8 mouse cellular contexts compared by ENCODE assay signal in genomic region chr13:59771257-59771656, GRCm38 (mm10). TPM values are rescaled to one million over a fixed set of nuclear protein-coding genes. Genes with fewer than 3 reads are reported as not detected.
DNase-seq lines count a peak whose midpoint lies in the region; ATAC-seq and TF ChIP-seq lines count a peak whose summit lies in the region.

No protein-coding gene starts in this region.

- H3K4me2 ChIP-seq in heart, embryonic 13.5 days = peak overlapping the region; percentile 87
- peak overlapping the region; percentile 87; the same call in 1 of the 2 replicates for H3K4me2 ChIP-seq in kidney, postnatal 0 days (ENCODE audit: low read length)
- H3K4me2 ChIP-seq in liver, embryonic 15.5 days = peak overlapping the region; percentile 89
- peak overlapping the region; percentile 64; the same call in 1 of the 2 replicates for H3K4me2 ChIP-seq in neural tube, embryonic 14.5 days (ENCODE audit: low read depth, low read length)

- H3K9me3 ChIP-seq in heart, embryonic 13.5 days = no peaks in the 10 kb centered on the region
- H3K9me3 ChIP-seq in kidney, postnatal 0 days (replicated peaks; ENCODE audit: low read length) = no peaks in the 10 kb centered on the region
- H3K9me3 ChIP-seq in liver, embryonic 15.5 days (replicated peaks) = no peaks in the 10 kb centered on the region
- no peaks in the 10 kb centered on the region for H3K9me3 ChIP-seq in neural tube, embryonic 14.5 days (ENCODE audit: control insufficient read depth, low read length)

- TF ChIP-seq POLR2A in embryonic fibroblast, embryonic 13.5 days (IDR thresholded peaks at IDR 0.05; ENCODE audit: low read depth, low read length) = 0 out of 2 replicates have a peak, but pooled peaks have one; percentile 12

- ATAC-seq in heart, embryonic 13.5 days (ENCODE audit: extremely low read depth, insufficient number of reproducible peaks, low FRiP score, low TSS enrichment) = peak; percentile 7; the same call in 1 of the 2 replicates
- no peak for ATAC-seq in kidney, postnatal 0 days (replicated peaks; ENCODE audit: low FRiP score, low read depth)
- ATAC-seq in liver, embryonic 15.5 days (ENCODE audit: insufficient read depth) = peak; percentile 37
- ATAC-seq in neural tube, embryonic 14.5 days (ENCODE audit: low read depth) = no peak

- H3K36me3 ChIP-seq in heart, embryonic 13.5 days = peaks cover 53% of the 10 kb centered on the region
- peaks cover 14% of the 10 kb centered on the region for H3K36me3 ChIP-seq in kidney, postnatal 0 days (ENCODE audit: insufficient read depth, low read length)
- H3K36me3 ChIP-seq in liver, embryonic 15.5 days (replicated peaks) = peaks cover 71% of the 10 kb centered on the region
- H3K36me3 ChIP-seq in neural tube, embryonic 14.5 days (ENCODE audit: control insufficient read depth, insufficient read depth, low read length) = peaks cover 17% of the 10 kb centered on the region

- 13% methylated on average over 9 of the region's 9 CpGs for WGBS in heart, embryonic 13.5 days
- WGBS in kidney, postnatal 0 days = 32% methylated on average over 9 of the region's 9 CpGs
- WGBS in liver, embryonic 15.5 days (ENCODE audit: insufficient replicate concordance) = 6% methylated on average over 9 of the region's 9 CpGs
- 57% methylated on average over 9 of the region's 9 CpGs for WGBS in neural tube, embryonic 14.5 days

- H3K27me3 ChIP-seq in heart, embryonic 13.5 days (replicated peaks) = no peaks in the 10 kb centered on the region
- H3K27me3 ChIP-seq in kidney, postnatal 0 days (ENCODE audit: insufficient read depth, low read length) = no peaks in the 10 kb centered on the region
- H3K27me3 ChIP-seq in liver, embryonic 15.5 days = no peaks in the 10 kb centered on the region
- H3K27me3 ChIP-seq in neural tube, embryonic 14.5 days (ENCODE audit: control insufficient read depth, insufficient read depth, low read length) = no peaks in the 10 kb centered on the region

- peak overlapping the region; percentile 84 for H3K9ac ChIP-seq in heart, embryonic 13.5 days
- H3K9ac ChIP-seq in kidney, postnatal 0 days (ENCODE audit: low read depth, low read length) = no peak overlapping the region
- peak overlapping the region; percentile 84 for H3K9ac ChIP-seq in liver, embryonic 15.5 days
- H3K9ac ChIP-seq in neural tube, embryonic 14.5 days (replicated peaks; ENCODE audit: low read depth, low read length) = no peak overlapping the region

- DNase-seq in 3T3-L1 (ENCODE audit: low read depth, low spot score) = peak; percentile 46
- DNase-seq in adrenal gland, adult 8-10 months = peak; percentile 71
- DNase-seq in kidney, postnatal 0 days (ENCODE audit: low spot score) = peak; percentile 88
- DNase-seq in testis, postnatal 14 days (ENCODE audit: low spot score) = peak; percentile 45

- TF ChIP-seq CTCF in embryonic fibroblast, embryonic 13.5 days (IDR thresholded peaks at IDR 0.05; ENCODE audit: borderline replicate concordance, insufficient read depth, low read length) = no peak
- no peak for TF ChIP-seq CTCF in kidney, postnatal 0 days (IDR thresholded peaks at IDR 0.05; ENCODE audit: low read depth)

- H3K27ac ChIP-seq in embryonic fibroblast, embryonic 13.5 days (ENCODE audit: insufficient read depth, low read length) = peak overlapping the region; percentile 90; the same call in 1 of the 2 replicates
- H3K27ac ChIP-seq in heart, embryonic 13.5 days (replicated peaks) = peak overlapping the region; percentile 99
- peak overlapping the region; percentile 99 for H3K27ac ChIP-seq in kidney, postnatal 0 days
- peak overlapping the region; percentile 100 for H3K27ac ChIP-seq in liver, embryonic 15.5 days (replicated peaks)
- H3K27ac ChIP-seq in neural tube, embryonic 14.5 days (ENCODE audit: low read depth, low read length) = peak overlapping the region; percentile 95

- peaks cover 5% of the 10 kb centered on the region for H3K4me1 ChIP-seq in embryonic fibroblast, embryonic 13.5 days (ENCODE audit: control insufficient read depth, insufficient read depth, low read length)
- peaks cover 56% of the 10 kb centered on the region for H3K4me1 ChIP-seq in heart, embryonic 13.5 days
- peaks cover 33% of the 10 kb centered on the region for H3K4me1 ChIP-seq in kidney, postnatal 0 days (replicated peaks; ENCODE audit: insufficient read depth, low read length)
- H3K4me1 ChIP-seq in liver, embryonic 15.5 days (replicated peaks) = peaks cover 71% of the 10 kb centered on the region
- peaks cover 26% of the 10 kb centered on the region for H3K4me1 ChIP-seq in neural tube, embryonic 14.5 days (ENCODE audit: control insufficient read depth, insufficient read depth, low read length)

- H3K4me3 ChIP-seq in embryonic fibroblast, embryonic 13.5 days (ENCODE audit: insufficient read depth, low read length) = no peak overlapping the region
- peak overlapping the region; percentile 87; the same call in 1 of the 2 replicates for H3K4me3 ChIP-seq in heart, embryonic 13.5 days
- no peak overlapping the region for H3K4me3 ChIP-seq in kidney, postnatal 0 days (replicated peaks; ENCODE audit: low read depth, low read length)
- peak overlapping the region; percentile 86 for H3K4me3 ChIP-seq in liver, embryonic 15.5 days (replicated peaks)
- H3K4me3 ChIP-seq in neural tube, embryonic 14.5 days (ENCODE audit: low read depth, low read length) = no peak overlapping the region

RNA-seq across cellular contexts. Expression of gene Isca1, which starts 1.6 kb away (rescaled TPM):
- total RNA-seq in adrenal gland, adult 8-10 months (2022) = 10 to 100 TPM; 66.6 to 87.4 (median 84.9) TPM
- polyA plus RNA-seq in embryonic fibroblast, embryonic 13.5 days (2011; ENCODE audit: insufficient read length, low read depth, missing spikeins) = 56.6 and 64.3 TPM in 2 replicates
- 169 and 173 TPM in 2 replicates for polyA plus RNA-seq in heart, embryonic 13.5 days (2015; fragmentation: Nextera tagmentation; extraction: Ambion mirVana)
- polyA plus RNA-seq in kidney, postnatal 0 days (2015; fragmentation: Nextera tagmentation; extraction: Ambion mirVana) = 148 and 153 TPM in 2 replicates
- polyA plus RNA-seq in liver, embryonic 15.5 days (2015; fragmentation: Nextera tagmentation; extraction: Ambion mirVana) = 231 and 236 TPM in 2 replicates
- polyA plus RNA-seq in neural tube, embryonic 14.5 days (2014; fragmentation: Nextera tagmentation; extraction: Ambion mirVana) = 184 and 200 TPM in 2 replicates

RNA-seq across cellular contexts. Expression of gene Gm49354, which starts 10.8 kb away (rescaled TPM):
- not detected for total RNA-seq in adrenal gland, adult 8-10 months (2022)
- not detected in 2 replicates for polyA plus RNA-seq in embryonic fibroblast, embryonic 13.5 days (2011; ENCODE audit: insufficient read length, low read depth, missing spikeins)
- polyA plus RNA-seq in heart, embryonic 13.5 days (2015; fragmentation: Nextera tagmentation; extraction: Ambion mirVana) = not detected in 2 replicates
- not detected in 2 replicates for polyA plus RNA-seq in kidney, postnatal 0 days (2015; fragmentation: Nextera tagmentation; extraction: Ambion mirVana)
- polyA plus RNA-seq in liver, embryonic 15.5 days (2015; fragmentation: Nextera tagmentation; extraction: Ambion mirVana) = not detected in 2 replicates
- polyA plus RNA-seq in neural tube, embryonic 14.5 days (2014; fragmentation: Nextera tagmentation; extraction: Ambion mirVana) = not detected in 2 replicates

RNA-seq across cellular contexts. Expression of gene 1700014D04Rik, which starts 24.7 kb away (rescaled TPM):
- under 1 TPM in 2 of 4 experiments, not detected in 2; 0.09 to 0.48 TPM for total RNA-seq in adrenal gland, adult 8-10 months (2022)
- polyA plus RNA-seq in embryonic fibroblast, embryonic 13.5 days (2011; ENCODE audit: insufficient read length, low read depth, missing spikeins) = not detected in 2 replicates
- polyA plus RNA-seq in heart, embryonic 13.5 days (2015; fragmentation: Nextera tagmentation; extraction: Ambion mirVana) = not detected in 2 replicates
- not detected in 2 replicates for polyA plus RNA-seq in kidney, postnatal 0 days (2015; fragmentation: Nextera tagmentation; extraction: Ambion mirVana)
- polyA plus RNA-seq in liver, embryonic 15.5 days (2015; fragmentation: Nextera tagmentation; extraction: Ambion mirVana) = not detected in 2 replicates
- polyA plus RNA-seq in neural tube, embryonic 14.5 days (2014; fragmentation: Nextera tagmentation; extraction: Ambion mirVana) = 0.10 and 0.52 TPM in 2 replicates

RNA-seq across cellular contexts. Expression of gene Spata31d1d, which starts 39.7 kb away (rescaled TPM):
- not detected for total RNA-seq in adrenal gland, adult 8-10 months (2022)
- not detected in 2 replicates for polyA plus RNA-seq in embryonic fibroblast, embryonic 13.5 days (2011; ENCODE audit: insufficient read length, low read depth, missing spikeins)
- not detected in 2 replicates for polyA plus RNA-seq in heart, embryonic 13.5 days (2015; fragmentation: Nextera tagmentation; extraction: Ambion mirVana)
- polyA plus RNA-seq in kidney, postnatal 0 days (2015; fragmentation: Nextera tagmentation; extraction: Ambion mirVana) = not detected in 2 replicates
- polyA plus RNA-seq in liver, embryonic 15.5 days (2015; fragmentation: Nextera tagmentation; extraction: Ambion mirVana) = not detected in 2 replicates
- not detected in 2 replicates for polyA plus RNA-seq in neural tube, embryonic 14.5 days (2014; fragmentation: Nextera tagmentation; extraction: Ambion mirVana)

RNA-seq across cellular contexts. Expression of gene Tut7, which starts 51.7 kb away (rescaled TPM):
- 10 to 100 TPM; 68.7 to 86.7 (median 74.9) TPM for total RNA-seq in adrenal gland, adult 8-10 months (2022)
- polyA plus RNA-seq in embryonic fibroblast, embryonic 13.5 days (2011; ENCODE audit: insufficient read length, low read depth, missing spikeins) = 102 and 113 TPM in 2 replicates
- 30.6 and 32.7 TPM in 2 replicates for polyA plus RNA-seq in heart, embryonic 13.5 days (2015; fragmentation: Nextera tagmentation; extraction: Ambion mirVana)
- polyA plus RNA-seq in kidney, postnatal 0 days (2015; fragmentation: Nextera tagmentation; extraction: Ambion mirVana) = 34.7 and 38.7 TPM in 2 replicates
- polyA plus RNA-seq in liver, embryonic 15.5 days (2015; fragmentation: Nextera tagmentation; extraction: Ambion mirVana) = 57.2 and 60.4 TPM in 2 replicates
- 45.1 and 51.8 TPM in 2 replicates for polyA plus RNA-seq in neural tube, embryonic 14.5 days (2014; fragmentation: Nextera tagmentation; extraction: Ambion mirVana)

Comparison
In these comparisons a context has a peak if more than half of its experiments do, and no peak if none do; other contexts are left out.
1. H3K4me3 ChIP-seq: peak in heart, embryonic 13.5 days (single experiment) and liver, embryonic 15.5 days (single experiment); none in embryonic fibroblast, embryonic 13.5 days (single experiment), kidney, postnatal 0 days (single experiment) and neural tube, embryonic 14.5 days (single experiment).
2. ATAC-seq: peak in heart, embryonic 13.5 days (single experiment) and liver, embryonic 15.5 days (single experiment); none in kidney, postnatal 0 days (single experiment) and neural tube, embryonic 14.5 days (single experiment).
3. H3K9ac ChIP-seq: peak in heart, embryonic 13.5 days (single experiment) and liver, embryonic 15.5 days (single experiment); none in kidney, postnatal 0 days (single experiment) and neural tube, embryonic 14.5 days (single experiment).
4. Peak in every context shown above with its lines, with median percentiles within 50 percentile points of each other: DNase-seq, H3K27ac ChIP-seq and H3K4me2 ChIP-seq.